Mouse (Mus musculus): ENCODE measurements around the gene Abi1. TPM values are rescaled to one million over a fixed set of nuclear protein-coding genes. Genes with fewer than 3 reads are reported as not detected.

The Abi1 gene
- 125 and 161 TPM in 2 replicates for total RNA-seq (2023)

DNA sequence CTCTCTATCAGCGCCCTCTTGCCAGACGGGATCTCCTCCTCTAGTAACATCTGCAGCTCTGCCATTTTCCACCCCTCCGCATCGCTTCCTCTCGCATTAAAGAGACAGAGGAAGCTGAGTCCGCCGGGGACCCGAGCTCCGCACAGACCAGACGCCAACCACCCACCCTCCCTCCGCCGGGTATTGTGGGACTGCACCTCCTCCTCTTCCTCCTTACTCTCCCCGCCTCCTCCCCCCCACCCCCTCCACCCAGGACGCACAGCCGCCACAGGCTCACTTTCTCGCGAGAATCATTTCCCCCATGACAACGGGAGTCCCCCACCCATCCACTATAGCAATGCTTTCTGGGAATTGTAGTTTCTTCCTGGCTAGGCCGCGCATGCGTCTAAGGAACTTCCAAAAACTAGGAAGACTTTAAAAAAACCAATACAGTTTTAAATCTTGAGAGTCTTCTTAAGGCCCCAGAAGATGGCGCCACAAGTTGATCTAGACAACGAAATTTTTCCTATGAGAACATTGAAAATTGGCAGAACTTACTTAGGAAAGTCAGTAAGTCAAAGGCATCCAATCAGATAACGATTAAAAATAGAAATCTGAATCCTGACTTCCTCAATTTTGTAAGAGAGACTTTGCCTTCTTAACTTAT, at the start of gene Abi1:
Abi1 (minus strand) TSS at position 241 of the 646 bp plus-strand sequence.

DNA sequence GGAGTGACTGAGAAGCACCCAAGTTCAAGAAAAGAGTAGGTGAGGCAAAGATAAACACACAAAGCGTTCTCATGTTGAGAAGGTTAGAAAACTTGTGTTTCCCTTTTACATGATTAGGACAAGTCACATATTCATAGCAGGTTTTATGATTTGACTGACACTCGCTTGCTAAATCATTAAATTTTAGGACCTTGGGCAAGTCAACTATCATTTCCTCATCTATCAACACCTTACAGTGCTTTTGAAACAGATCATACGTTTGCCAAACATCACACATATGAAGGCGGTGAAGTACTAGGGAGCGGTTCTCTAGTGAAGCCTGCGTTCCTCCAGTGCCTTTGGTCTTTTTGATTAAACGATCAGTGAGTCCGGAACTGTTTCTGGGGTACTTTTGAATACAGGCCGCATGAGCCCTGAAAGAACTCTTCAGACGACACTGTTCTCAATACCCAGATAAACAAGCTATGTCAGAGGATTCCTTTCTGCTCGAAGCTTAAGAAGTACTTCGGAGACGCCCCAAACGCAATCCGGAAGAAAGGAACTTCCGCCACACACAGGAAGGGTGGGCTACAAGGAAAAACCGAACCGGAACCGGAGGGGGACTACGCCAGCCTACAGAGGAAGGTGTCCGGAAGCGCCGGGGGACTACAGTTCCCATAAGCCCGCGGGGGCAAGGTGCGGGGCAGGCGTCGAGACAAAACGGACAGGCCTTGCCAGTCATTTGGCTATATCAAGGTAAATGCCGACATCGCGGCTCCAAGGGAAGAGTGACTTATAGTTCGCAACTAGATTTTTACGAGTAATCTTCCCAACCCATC, 27.7 kb upstream of the Abi1 start, which contains the start of gene Acbd5:
Acbd5 (plus strand) TSS at position 616 of the 818 bp plus-strand sequence.

DNA sequence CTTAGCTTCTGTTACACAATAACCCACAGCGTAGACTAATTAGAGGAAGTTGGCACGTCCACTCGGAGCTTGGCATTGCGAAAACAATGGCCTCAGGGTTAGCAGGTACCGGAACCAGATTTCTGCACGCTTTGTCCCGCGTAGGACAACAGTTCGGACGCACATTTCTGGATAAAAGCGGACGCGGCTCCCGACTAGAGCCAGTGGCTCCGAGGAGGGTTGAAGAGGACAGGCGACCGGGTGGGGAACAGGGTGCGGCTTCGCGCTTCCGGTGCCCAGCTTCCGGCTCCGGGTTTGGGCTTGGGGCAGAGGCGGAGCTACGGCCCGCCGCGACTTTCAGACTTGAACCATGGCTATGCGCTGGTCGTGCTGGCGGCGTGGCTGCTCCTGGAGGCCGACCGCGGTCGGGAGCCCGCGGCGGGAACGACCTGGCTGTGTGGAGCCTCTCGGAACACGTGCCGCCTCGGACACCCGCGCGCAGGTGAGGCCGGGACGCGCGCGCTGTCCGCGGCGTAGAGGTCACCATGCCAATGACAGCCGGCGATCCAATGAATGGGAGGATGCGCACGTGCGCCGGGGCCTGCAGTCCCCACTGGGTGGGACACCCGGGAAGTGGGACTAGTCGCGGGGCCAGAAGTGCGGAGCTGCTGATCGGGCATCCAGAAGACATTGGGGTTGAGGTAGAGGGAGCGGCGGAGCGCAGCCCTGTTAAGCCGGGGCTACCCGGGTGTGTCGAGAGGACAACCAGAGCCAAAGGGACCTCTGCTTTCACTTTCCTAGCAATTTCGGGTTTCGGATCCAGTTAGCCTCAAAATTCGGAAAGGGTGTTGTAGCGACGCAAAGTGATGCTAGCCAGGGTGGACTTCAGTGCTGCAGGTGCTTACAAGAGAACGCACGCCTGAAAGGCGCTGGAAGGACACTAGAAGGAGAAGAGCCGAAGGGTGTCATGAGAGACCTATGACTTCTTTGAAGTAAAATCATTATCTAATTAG, 144.5 kb downstream of the Abi1 start, which contains the start of gene Pdss1:
Pdss1 (plus strand) TSS at position 241 of the 992 bp plus-strand sequence.

Other genes with a start within 250 kb of the Abi1 start
- gene Pdss1, start 144.7 kb downstream of the Abi1 start, total RNA-seq (2023), result 9.7 and 11.1 TPM in 2 replicates
- gene Acbd5, start 27.9 kb upstream of the Abi1 start, total RNA-seq (2023), result 30.3 and 40.3 TPM in 2 replicates
- 7.0 and 8.2 TPM in 2 replicates for gene Mastl, start 115.8 kb upstream of the Abi1 start, total RNA-seq (2023)
- 108 and 127 TPM in 2 replicates for gene Yme1l1, start 116.1 kb upstream of the Abi1 start, total RNA-seq (2023)
- not detected in 2 replicates for gene 4931423N10Rik, start 167.2 kb upstream of the Abi1 start, total RNA-seq (2023)

Measured in neutrophil, adult 65 days (primary cell).